7 mouse cellular contexts compared by ENCODE assay signal in the genomic region with DNA sequence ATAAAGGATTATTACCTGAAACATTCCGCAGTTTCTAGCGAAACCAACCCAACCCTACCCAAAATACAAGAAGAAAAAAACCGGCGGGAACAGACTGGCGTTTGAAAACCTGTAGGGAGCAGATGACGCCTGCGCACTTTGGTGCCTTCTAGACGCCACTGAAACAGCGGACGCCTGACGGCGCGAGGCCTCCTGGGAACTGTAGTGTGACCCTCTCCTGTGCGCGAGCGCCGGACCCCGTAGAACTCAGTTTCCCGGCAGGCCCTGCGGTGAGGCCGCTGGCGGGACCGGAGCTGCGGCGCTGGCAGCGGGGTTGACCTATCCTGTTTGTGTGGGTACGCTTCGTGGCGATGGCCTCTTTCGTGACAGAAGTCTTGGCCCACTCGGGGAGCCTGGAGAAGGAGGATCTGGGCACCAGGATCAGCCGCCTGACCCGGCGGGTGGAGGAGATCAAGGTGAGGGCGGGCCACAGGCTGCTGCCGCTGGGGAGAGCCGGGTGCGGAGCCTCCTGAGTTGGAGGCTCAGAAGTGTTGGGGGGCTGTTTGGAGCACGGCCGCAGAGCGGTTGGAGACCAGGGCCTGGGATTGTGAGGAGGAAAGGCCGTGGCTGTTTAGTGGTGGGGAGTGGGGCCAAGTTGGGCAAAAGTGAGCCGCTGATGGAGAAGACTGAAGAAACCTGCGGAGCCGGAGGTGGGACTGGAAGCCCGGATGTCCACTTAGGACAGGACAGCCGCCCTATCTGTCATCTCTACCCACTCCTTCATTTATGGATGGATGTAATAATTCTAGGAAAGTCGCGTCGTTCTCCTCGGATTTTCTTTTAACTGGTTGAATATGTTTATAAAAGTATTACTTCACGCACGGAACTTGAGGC. TPM values are rescaled to one million over a fixed set of nuclear protein-coding genes. Genes with fewer than 3 reads are reported as not detected.
DNase-seq lines count a peak whose midpoint lies in the region; ATAC-seq lines count a peak whose summit lies in the region.

Gene Zw10, plus strand, starts transcription at position 281 of the 873 bp plus-strand sequence.

- peak within 1 kb of the TSS; percentile 87 for H3K9ac ChIP-seq in embryonic facial prominence, embryonic 11.5 days (replicated peaks; ENCODE audit: low read length)
- H3K9ac ChIP-seq in midbrain, embryonic 13.5 days (replicated peaks): peak within 1 kb of the TSS; percentile 84

- H3K9me3 ChIP-seq in embryonic facial prominence, embryonic 11.5 days (replicated peaks; ENCODE audit: control insufficient read depth, low read length): no peaks in the 10 kb centered on the region
- H3K9me3 ChIP-seq in limb, embryonic 10.5 days (replicated peaks): no peaks in the 10 kb centered on the region
- no peaks in the 10 kb centered on the region for H3K9me3 ChIP-seq in midbrain, embryonic 13.5 days

- WGBS in embryonic facial prominence, embryonic 11.5 days: under 1% methylated on average over 53 of the region's 53 CpGs
- WGBS in limb, embryonic 10.5 days: under 1% methylated on average over 53 of the region's 53 CpGs
- WGBS in midbrain, embryonic 13.5 days: 1% methylated on average over 53 of the region's 53 CpGs

- H3K4me2 ChIP-seq in embryonic facial prominence, embryonic 11.5 days (ENCODE audit: low read depth, low read length): peak within 1 kb of the TSS; percentile 57
- H3K4me2 ChIP-seq in midbrain, embryonic 13.5 days (replicated peaks): peak within 1 kb of the TSS; percentile 73

- H3K36me3 ChIP-seq in embryonic facial prominence, embryonic 11.5 days (replicated peaks; ENCODE audit: control insufficient read depth, insufficient read depth, low read depth, low read length): no peaks in the 10 kb centered on the region
- H3K36me3 ChIP-seq in limb, embryonic 10.5 days: peaks cover 26% of the 10 kb centered on the region
- H3K36me3 ChIP-seq in midbrain, embryonic 13.5 days: peaks cover 17% of the 10 kb centered on the region

- peak; percentile 96 for ATAC-seq in embryonic facial prominence, embryonic 11.5 days (replicated peaks; ENCODE audit: insufficient number of reproducible peaks, low FRiP score, low TSS enrichment, low read depth)
- peak; percentile 95 for ATAC-seq in granulocyte monocyte progenitor cell, adult 5-6 weeks (replicated peaks; ENCODE audit: poor library complexity, severe bottlenecking)
- ATAC-seq in midbrain, embryonic 13.5 days: peak; percentile 99

- peak within 1 kb of the TSS; percentile 85 for H3K4me3 ChIP-seq in embryonic facial prominence, embryonic 11.5 days (ENCODE audit: low read depth, low read length)
- peak within 1 kb of the TSS; percentile 91 for H3K4me3 ChIP-seq in limb, embryonic 10.5 days
- peak within 1 kb of the TSS; percentile 87 for H3K4me3 ChIP-seq in midbrain, embryonic 13.5 days (replicated peaks)

- H3K4me1 ChIP-seq in embryonic facial prominence, embryonic 11.5 days (ENCODE audit: control insufficient read depth, insufficient read depth, low read length): no peaks in the 10 kb centered on the region; the same call in 1 of the 2 replicates
- H3K4me1 ChIP-seq in limb, embryonic 10.5 days: peaks cover 12% of the 10 kb centered on the region; the same call in 1 of the 2 replicates
- peaks cover 14% of the 10 kb centered on the region for H3K4me1 ChIP-seq in midbrain, embryonic 13.5 days (replicated peaks)

- no peak within 1 kb of the TSS for H3K27ac ChIP-seq in embryonic facial prominence, embryonic 11.5 days (replicated peaks; ENCODE audit: low read depth, low read length)
- H3K27ac ChIP-seq in limb, embryonic 10.5 days: peak within 1 kb of the TSS; percentile 91
- peak within 1 kb of the TSS; percentile 59; the same call in 1 of the 2 replicates for H3K27ac ChIP-seq in midbrain, embryonic 13.5 days

- no peaks in the 10 kb centered on the region for H3K27me3 ChIP-seq in embryonic facial prominence, embryonic 11.5 days (ENCODE audit: control insufficient read depth, insufficient read depth, low read length)
- no peaks in the 10 kb centered on the region for H3K27me3 ChIP-seq in limb, embryonic 10.5 days (ENCODE audit: low read depth, poor library complexity, severe bottlenecking)
- no peaks in the 10 kb centered on the region for H3K27me3 ChIP-seq in midbrain, embryonic 13.5 days

- DNase-seq in adrenal gland, postnatal 14 days: peak; percentile 97
- DNase-seq in embryonic facial prominence, embryonic 11.5 days (ENCODE audit: low spot score): peak; percentile 99
- peak; percentile 94 for DNase-seq in kidney, adult 11 months
- peak; percentile 95 for DNase-seq in limb, embryonic 10.5 days (ENCODE audit: low spot score)
- DNase-seq in spleen, adult 12 weeks (ENCODE audit: low spot score): peak; percentile 88

RNA-seq across cellular contexts. Expression of gene Zw10, which starts in this region (rescaled TPM):
- total RNA-seq in adrenal gland, postnatal 14 days (2021): 16.0 and 19.2 TPM in 2 replicates
- 57.3 and 58.6 TPM in 2 replicates for polyA plus RNA-seq in embryonic facial prominence, embryonic 11.5 days (2014; fragmentation: Nextera tagmentation; extraction: Ambion mirVana)
- 20.3 and 37.4 TPM in 2 replicates for total RNA-seq in granulocyte monocyte progenitor cell, adult 5-6 weeks (2014; fragmentation: Nextera tagmentation)
- total RNA-seq in granulocyte monocyte progenitor cell, adult 5-6 weeks (2017): 19.8 and 34.0 TPM in 2 replicates
- 53.5 and 57.9 TPM in 2 replicates for polyA plus RNA-seq in limb, embryonic 10.5 days (2016; fragmentation: Nextera tagmentation; extraction: Ambion mirVana)
- 29.7 and 33.4 TPM in 2 replicates for polyA plus RNA-seq in midbrain, embryonic 13.5 days (2015; fragmentation: Nextera tagmentation; extraction: Ambion mirVana)
